8 mouse cellular contexts compared by ENCODE assay signal in the genomic region with DNA sequence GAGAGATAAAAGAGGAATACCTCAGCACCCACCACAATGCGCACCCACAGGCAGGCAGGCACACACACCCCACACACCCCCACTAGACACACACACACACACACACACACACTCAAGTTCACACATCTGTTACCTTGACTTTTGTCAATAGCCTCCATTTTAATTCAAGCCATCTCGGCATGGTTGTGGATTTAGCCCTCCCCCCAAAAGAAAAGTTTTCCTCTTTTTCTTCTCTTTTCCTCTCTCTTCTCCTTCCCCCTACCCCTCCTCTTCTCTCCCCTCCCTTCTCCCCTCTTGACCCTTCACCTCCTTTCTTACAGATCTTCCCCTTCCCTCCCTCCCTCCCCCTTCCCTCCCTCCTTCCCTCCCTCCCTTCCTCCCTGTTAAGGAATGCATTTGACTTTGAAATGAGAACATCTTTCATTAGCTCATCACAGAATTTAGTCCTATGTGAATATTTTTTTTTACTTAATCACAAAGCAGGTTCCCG.
A peak's percentile ranks its signal among the peaks of the same experiment; 100 is the strongest.
DNase-seq lines count a peak whose midpoint lies in the region; ATAC-seq and TF ChIP-seq lines count a peak whose summit lies in the region.

No protein-coding gene starts in this region.

- intact Hi-C loops in left cerebral cortex, adult 2 months (cut with DNase I), result no loop called here

- no peak overlapping the region; the same call in 1 of the 2 replicates for H3K4me2 ChIP-seq in midbrain, postnatal 0 days (ENCODE audit: low read depth, low read length, poor library complexity, severe bottlenecking)
- H3K4me2 ChIP-seq in limb, embryonic 15.5 days, result peak overlapping the region; percentile 34
- H3K4me2 ChIP-seq in stomach, postnatal 0 days (replicated peaks; ENCODE audit: low read depth), result peak overlapping the region; percentile 31; the same call in 1 of the 2 replicates

- WGBS in midbrain, embryonic 10.5 days, result 0% methylated on average over 3 of the region's 3 CpGs
- 19% methylated on average over 3 of the region's 3 CpGs for WGBS in midbrain, postnatal 0 days
- WGBS in limb, embryonic 15.5 days, result 24% methylated on average over 3 of the region's 3 CpGs
- 29% methylated on average over 3 of the region's 3 CpGs for WGBS in stomach, postnatal 0 days

- H3K27ac ChIP-seq in midbrain, embryonic 10.5 days (replicated peaks), result peak overlapping the region; percentile 90
- no peak overlapping the region for H3K27ac ChIP-seq in midbrain, postnatal 0 days (ENCODE audit: low read depth, low read length)
- H3K27ac ChIP-seq in limb, embryonic 15.5 days, result peak overlapping the region; percentile 87
- H3K27ac ChIP-seq in stomach, postnatal 0 days (replicated peaks), result peak overlapping the region; percentile 35
- no peak overlapping the region for H3K27ac ChIP-seq in left cerebral cortex, adult 2 months

- ATAC-seq in midbrain, postnatal 0 days (ENCODE audit: low FRiP score), result no peak
- no peak for ATAC-seq in limb, embryonic 15.5 days (ENCODE audit: insufficient number of reproducible peaks, low FRiP score, low TSS enrichment, low read depth)
- ATAC-seq in stomach, postnatal 0 days (ENCODE audit: low FRiP score, low TSS enrichment), result no peak

- TF ChIP-seq CTCF in midbrain, postnatal 0 days (IDR thresholded peaks at IDR 0.05), result no peak
- TF ChIP-seq CTCF in stomach, postnatal 0 days (IDR thresholded peaks at IDR 0.05; ENCODE audit: low read depth), result no peak
- no peak for TF ChIP-seq CTCF in left cerebral cortex, adult 2 months (IDR thresholded peaks at IDR 0.05)

- H3K9me3 ChIP-seq in midbrain, embryonic 10.5 days (replicated peaks), result no peaks in the 10 kb centered on the region
- H3K9me3 ChIP-seq in midbrain, postnatal 0 days (ENCODE audit: low read length), result no peaks in the 10 kb centered on the region
- no peaks in the 10 kb centered on the region for H3K9me3 ChIP-seq in limb, embryonic 15.5 days
- no peaks in the 10 kb centered on the region for H3K9me3 ChIP-seq in stomach, postnatal 0 days (ENCODE audit: control insufficient read depth, low read length)

- no peaks in the 10 kb centered on the region for H3K36me3 ChIP-seq in midbrain, embryonic 10.5 days
- no peaks in the 10 kb centered on the region for H3K36me3 ChIP-seq in midbrain, postnatal 0 days (ENCODE audit: insufficient read depth, low read length)
- no peaks in the 10 kb centered on the region for H3K36me3 ChIP-seq in limb, embryonic 15.5 days
- no peaks in the 10 kb centered on the region for H3K36me3 ChIP-seq in stomach, postnatal 0 days (ENCODE audit: control insufficient read depth, insufficient read depth, low read length)

- H3K4me3 ChIP-seq in midbrain, embryonic 10.5 days, result peak overlapping the region; percentile 37
- no peak overlapping the region for H3K4me3 ChIP-seq in midbrain, postnatal 0 days (ENCODE audit: low read depth, low read length)
- H3K4me3 ChIP-seq in limb, embryonic 15.5 days, result no peak overlapping the region
- H3K4me3 ChIP-seq in stomach, postnatal 0 days (ENCODE audit: low read depth, low read length), result no peak overlapping the region
- H3K4me3 ChIP-seq in left cerebral cortex, adult 2 months, result no peak overlapping the region

- peaks cover 48% of the 10 kb centered on the region for H3K27me3 ChIP-seq in midbrain, embryonic 10.5 days (ENCODE audit: low read depth, poor library complexity, severe bottlenecking)
- H3K27me3 ChIP-seq in midbrain, postnatal 0 days (ENCODE audit: insufficient read depth, low read length), result no peaks in the 10 kb centered on the region
- no peaks in the 10 kb centered on the region for H3K27me3 ChIP-seq in limb, embryonic 15.5 days
- H3K27me3 ChIP-seq in stomach, postnatal 0 days (ENCODE audit: control insufficient read depth, insufficient read depth, low read length), result no peaks in the 10 kb centered on the region

- TF ChIP-seq EP300 in stomach, postnatal 0 days (optimal IDR thresholded peaks at IDR 0.05), result no peak

- peaks cover 97% of the 10 kb centered on the region for H3K4me1 ChIP-seq in midbrain, embryonic 10.5 days
- peaks cover 29% of the 10 kb centered on the region; the same call in 1 of the 2 replicates for H3K4me1 ChIP-seq in midbrain, postnatal 0 days (ENCODE audit: insufficient read depth, low read length)
- H3K4me1 ChIP-seq in limb, embryonic 15.5 days, result peaks cover 69% of the 10 kb centered on the region
- H3K4me1 ChIP-seq in stomach, postnatal 0 days (replicated peaks; ENCODE audit: control insufficient read depth, insufficient read depth), result peaks cover 7% of the 10 kb centered on the region

- peak; percentile 63 for DNase-seq in embryo, embryonic 10 days (ENCODE audit: low spot score)
- no peak for DNase-seq in embryo, embryonic 9.5 days (ENCODE audit: extremely low spot score)
- DNase-seq in midbrain, embryonic 10.5 days (ENCODE audit: low spot score), result no peak
- DNase-seq in midbrain, postnatal 0 days (ENCODE audit: low spot score), result no peak
- DNase-seq in stomach, postnatal 0 days (ENCODE audit: low spot score), result no peak
- DNase-seq in adipocyte (ENCODE audit: low spot score), result no peak
- no peak for DNase-seq in left cerebral cortex, adult 2 months (ENCODE audit: extremely low spot score in 1 of 2, low spot score in 2 of 2)

- no peak overlapping the region for H3K9ac ChIP-seq in midbrain, postnatal 0 days (replicated peaks; ENCODE audit: low read length, poor library complexity, severe bottlenecking)
- no peak overlapping the region for H3K9ac ChIP-seq in limb, embryonic 15.5 days
- H3K9ac ChIP-seq in stomach, postnatal 0 days (ENCODE audit: low read length), result no peak overlapping the region

Comparison
In these comparisons a context has a peak if more than half of its experiments do, and no peak if none do; other contexts are left out.
1. H3K27ac ChIP-seq: peak in midbrain, embryonic 10.5 days (single experiment), limb, embryonic 15.5 days (single experiment) and stomach, postnatal 0 days (single experiment); none in midbrain, postnatal 0 days (single experiment) and left cerebral cortex, adult 2 months (single experiment).